Mouse (Mus musculus) ES-E14 (cell line): ENCODE data around the gene Mpeg1.

Experiments used
- MAFK ChIP-seq: IDR thresholded peaks from 2 replicates; pipeline ENCODE4 v1.6.1; 2014; ENCODE audit warnings: mild to moderate bottlenecking, low read depth, low read length, inconsistent platforms; ENCODE audit not compliant: insufficient read depth
- ZC3H11A ChIP-seq: IDR thresholded peaks from 2 replicates; pipeline ENCODE4 v1.6.1; 2012; ENCODE audit warnings: low read depth, mild to moderate bottlenecking, inconsistent platforms, low read length, borderline replicate concordance
- ZNF384 ChIP-seq: IDR thresholded peaks from 2 replicates; pipeline ENCODE4 v1.6.1; 2012; ENCODE audit warnings: low read depth, low read length, inconsistent platforms

GRCm38 (mm10) chr19:12459516-12459915 lies 1.1 kb upstream of the Mpeg1 start:
- TF ChIP-seq ZNF384: no peak
- no peak for TF ChIP-seq ZC3H11A
- no peak for TF ChIP-seq MAFK
